ENCODE assay signal across 8 mouse cellular contexts in the genomic region with DNA sequence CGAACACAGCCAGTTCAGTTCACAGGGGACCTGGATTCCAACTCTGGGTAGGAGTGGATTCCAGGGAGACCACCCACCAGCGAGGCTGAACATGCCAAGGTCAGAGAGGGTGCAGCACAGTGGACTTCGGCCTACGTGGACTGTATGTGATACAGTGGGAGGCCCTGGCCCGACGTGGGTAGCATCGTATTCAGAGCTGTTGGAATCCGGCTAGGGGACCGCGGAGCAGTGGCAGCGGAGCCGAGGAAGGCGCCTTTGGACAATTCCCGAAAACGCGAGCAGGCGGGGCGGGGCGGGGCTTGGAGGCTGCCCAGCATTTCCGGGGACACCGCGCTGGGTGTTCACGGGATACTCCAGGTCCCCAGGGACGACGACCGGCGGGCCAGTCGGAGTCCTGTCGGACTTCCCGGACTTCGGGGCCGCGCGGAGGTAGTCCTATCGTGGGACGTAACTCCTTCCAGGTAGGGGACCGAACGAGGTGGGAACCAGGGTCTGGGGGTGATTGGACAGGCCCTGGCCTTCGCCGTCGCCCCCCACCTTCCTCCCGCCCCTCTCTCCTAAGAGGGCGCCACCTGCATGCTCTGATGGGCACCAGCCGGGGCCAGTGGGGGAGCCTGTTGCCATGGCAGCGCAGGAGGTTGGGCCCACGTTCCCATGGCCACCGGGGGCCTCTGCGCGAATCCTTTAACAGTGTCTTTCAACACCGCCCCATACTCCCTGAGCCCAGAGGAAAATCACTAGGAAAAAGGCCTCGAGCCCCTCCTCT. TPM values are rescaled to one million over a fixed set of nuclear protein-coding genes. Genes with fewer than 3 reads are reported as not detected.
DNase-seq lines count a peak whose midpoint lies in the region; ATAC-seq and TF ChIP-seq lines count a peak whose summit lies in the region.

Gene Sema4b (plus strand): TSS at position 311 of the 766 bp plus-strand sequence.

- peak within 1 kb of the TSS; percentile 64 for H3K4me2 ChIP-seq in embryonic facial prominence, embryonic 11.5 days (ENCODE audit: low read depth, low read length)
- H3K4me2 ChIP-seq in intestine, postnatal 0 days (replicated peaks; ENCODE audit: low read depth): peak within 1 kb of the TSS; percentile 74

- peak; percentile 59 for TF ChIP-seq CTCF in intestine, postnatal 0 days (IDR thresholded peaks at IDR 0.05; ENCODE audit: low read depth)

- no peaks in the 10 kb centered on the region for H3K27me3 ChIP-seq in embryonic facial prominence, embryonic 11.5 days (ENCODE audit: control insufficient read depth, insufficient read depth, low read length)
- no peaks in the 10 kb centered on the region for H3K27me3 ChIP-seq in intestine, postnatal 0 days (replicated peaks; ENCODE audit: control insufficient read depth, insufficient read depth, low read length)

- H3K4me1 ChIP-seq in embryonic facial prominence, embryonic 11.5 days (ENCODE audit: control insufficient read depth, insufficient read depth, low read length): no peaks in the 10 kb centered on the region
- peaks cover 23% of the 10 kb centered on the region for H3K4me1 ChIP-seq in intestine, postnatal 0 days (replicated peaks; ENCODE audit: control insufficient read depth, insufficient read depth, low read length)

- peak; percentile 90 for ATAC-seq in embryonic facial prominence, embryonic 11.5 days (replicated peaks; ENCODE audit: insufficient number of reproducible peaks, low FRiP score, low TSS enrichment, low read depth)
- ATAC-seq in granulocyte monocyte progenitor cell, adult 5-6 weeks (replicated peaks; ENCODE audit: poor library complexity, severe bottlenecking): peak; percentile 37
- peak; percentile 75 for ATAC-seq in intestine, postnatal 0 days

- peak within 1 kb of the TSS; percentile 38 for H3K4me3 ChIP-seq in embryonic facial prominence, embryonic 11.5 days (ENCODE audit: low read depth, low read length)
- peak within 1 kb of the TSS; percentile 57 for H3K4me3 ChIP-seq in intestine, postnatal 0 days (ENCODE audit: low read depth, low read length)

- peak within 1 kb of the TSS; percentile 52 for H3K9ac ChIP-seq in embryonic facial prominence, embryonic 11.5 days (replicated peaks; ENCODE audit: low read length)
- H3K9ac ChIP-seq in intestine, postnatal 0 days (ENCODE audit: low read depth, low read length): peak within 1 kb of the TSS; percentile 57

- peak; percentile 95 for DNase-seq in adrenal gland, adult 8-10 months
- peak; percentile 91 for DNase-seq in embryonic facial prominence, embryonic 11.5 days (ENCODE audit: low spot score)
- DNase-seq in left cerebral cortex, postnatal 25 days (ENCODE audit: low spot score in 2 of 2): peak; percentile 95
- DNase-seq in mesoderm, embryonic 11.5 days (ENCODE audit: low read depth, low spot score): peak; percentile 92
- DNase-seq in right cerebral cortex, postnatal 25 days: peak; percentile 93
- DNase-seq in urinary bladder, postnatal 25 days (ENCODE audit: low spot score): peak; percentile 88

- H3K27ac ChIP-seq in embryonic facial prominence, embryonic 11.5 days (replicated peaks; ENCODE audit: low read depth, low read length): peak within 1 kb of the TSS; percentile 15; the same call in 1 of the 2 replicates
- H3K27ac ChIP-seq in intestine, postnatal 0 days (ENCODE audit: low read depth, low read length): peak within 1 kb of the TSS; percentile 90

- WGBS in embryonic facial prominence, embryonic 11.5 days: 1% methylated on average over 49 of the region's 51 CpGs
- under 1% methylated on average over 45 of the region's 51 CpGs for WGBS in intestine, postnatal 0 days

- H3K36me3 ChIP-seq in embryonic facial prominence, embryonic 11.5 days (replicated peaks; ENCODE audit: control insufficient read depth, insufficient read depth, low read depth, low read length): no peaks in the 10 kb centered on the region
- H3K36me3 ChIP-seq in intestine, postnatal 0 days (ENCODE audit: control insufficient read depth, insufficient read depth): no peaks in the 10 kb centered on the region

- intact Hi-C loops in left cerebral cortex, postnatal 25 days (cut with DNase I): no loop called here

- H3K9me3 ChIP-seq in embryonic facial prominence, embryonic 11.5 days (replicated peaks; ENCODE audit: control insufficient read depth, low read length): no peaks in the 10 kb centered on the region
- H3K9me3 ChIP-seq in intestine, postnatal 0 days (ENCODE audit: control insufficient read depth): no peaks in the 10 kb centered on the region

RNA-seq across cellular contexts. Expression of gene Sema4b, which starts in this region (rescaled TPM):
- 10 to 100 TPM; 58.6 to 86.9 (median 67.8) TPM for total RNA-seq in adrenal gland, adult 8-10 months (2022)
- polyA plus RNA-seq in embryonic facial prominence, embryonic 11.5 days (2014; fragmentation: Nextera tagmentation; extraction: Ambion mirVana): 6.9 and 7.7 TPM in 2 replicates
- total RNA-seq in granulocyte monocyte progenitor cell, adult 5-6 weeks (2014; fragmentation: Nextera tagmentation): 6.2 and 6.6 TPM in 2 replicates
- total RNA-seq in granulocyte monocyte progenitor cell, adult 5-6 weeks (2017): 3.6 and 4.4 TPM in 2 replicates
- 23.1 and 25.1 TPM in 2 replicates for polyA plus RNA-seq in intestine, postnatal 0 days (2015; fragmentation: Nextera tagmentation; extraction: Ambion mirVana)
- 10 to 100 TPM; 17.4 to 20.5 TPM for total RNA-seq in left cerebral cortex, postnatal 25 days (2021)

Comparison
In these comparisons a context has a peak if more than half of its experiments do, and no peak if none do; other contexts are left out.
1. Peak in every context shown above with its lines: DNase-seq, ATAC-seq, H3K4me3 ChIP-seq and H3K27ac ChIP-seq.
2. ATAC-seq: peak in every context shown above with its lines; median percentile 90 in embryonic facial prominence, embryonic 11.5 days; 75 in intestine, postnatal 0 days; 37 in granulocyte monocyte progenitor cell, adult 5-6 weeks.